Mouse (Mus musculus): ENCODE results near the gene Cilp2. TPM values are rescaled to one million over a fixed set of nuclear protein-coding genes. Genes with fewer than 3 reads are reported as not detected.

Gene Cilp2
- 1.4 TPM in 2 replicates for polyA plus RNA-seq (2016; fragmentation: Nextera tagmentation; extraction: Ambion mirVana)

- Histone ChIP-seq H3K27ac (no peak within 1 kb of the TSS), H3K4me1 (peaks cover 30% of the 10 kb centered on the region), H3K27me3 (replicated peaks) (peaks cover 83% of the 10 kb centered on the region), H3K4me2 (replicated peaks) (peak within 1 kb of the TSS; percentile 50), H3K4me3 (peak within 1 kb of the TSS; percentile 22; the same call in 1 of the 2 replicates), H3K9me3 (no peaks in the 10 kb centered on the region), H3K9ac (no peak within 1 kb of the TSS), H3K36me3 (0 out of 2 replicates have a peak, but pooled peaks cover 3% of the 10 kb centered on the region)
- WGBS = 2% methylated on average over 60 of the region's 60 CpGs
- ATAC-seq (ENCODE audit: low FRiP score, low read depth) = peak; percentile 8; the same call in 1 of the 2 replicates
Measured at GRCm38 (mm10) chr8:69887289-69888243, at the start of gene Cilp2. Gene Cilp2, minus strand, starts transcription at chr8:69887687.

- H3K4me3 ChIP-seq = no peak overlapping the region
- no peak overlapping the region; the same call in 1 of the 2 replicates for H3K9ac ChIP-seq
- peak; percentile 73 for ATAC-seq (ENCODE audit: low FRiP score, low read depth)
- WGBS = 71% methylated on average over 7 of the region's 7 CpGs
- H3K9me3 ChIP-seq = no peaks in the 10 kb centered on the region
- no peaks in the 10 kb centered on the region for H3K27me3 ChIP-seq (replicated peaks)
- H3K4me2 ChIP-seq (replicated peaks) = no peak overlapping the region
- 0 out of 2 replicates have a peak overlapping the region, but pooled peaks have one; percentile 1 for H3K27ac ChIP-seq
- 0 out of 2 replicates have a peak, but pooled peaks cover 2% of the 10 kb centered on the region for H3K4me1 ChIP-seq
- peaks cover 19% of the 10 kb centered on the region for H3K36me3 ChIP-seq
Measured at GRCm38 (mm10) chr8:69936050-69936794, 48.7 kb upstream of the Cilp2 start.

GRCm38 (mm10) chr8:69935431-69935830 lies 47.9 kb upstream of the Cilp2 start:
- Histone ChIP-seq H3K9me3 (no peaks in the 10 kb centered on the region), H3K27ac (no peak overlapping the region), H3K36me3 (peaks cover 19% of the 10 kb centered on the region), H3K27me3 (replicated peaks) (no peaks in the 10 kb centered on the region), H3K4me2 (replicated peaks) (no peak overlapping the region), H3K4me3 (no peak overlapping the region), H3K9ac (no peak overlapping the region), H3K4me1 (0 out of 2 replicates have a peak, but pooled peaks cover 2% of the 10 kb centered on the region)
- ATAC-seq (ENCODE audit: low FRiP score, low read depth) = no peak
- 93% methylated on average over 3 of the region's 3 CpGs for WGBS

GRCm38 (mm10) chr8:69934582-69934981 lies 47.1 kb upstream of the Cilp2 start:
- Histone ChIP-seq H3K4me2 (replicated peaks) (no peak overlapping the region), H3K36me3 (peaks cover 19% of the 10 kb centered on the region), H3K9me3 (no peaks in the 10 kb centered on the region), H3K4me1 (no peaks in the 10 kb centered on the region), H3K9ac (no peak overlapping the region), H3K27ac (no peak overlapping the region), H3K4me3 (no peak overlapping the region), H3K27me3 (replicated peaks) (no peaks in the 10 kb centered on the region)
- 90% methylated on average over 5 of the region's 5 CpGs for WGBS
- ATAC-seq (ENCODE audit: low FRiP score, low read depth) = no peak

- peaks cover 19% of the 10 kb centered on the region for H3K36me3 ChIP-seq
- H3K27me3 ChIP-seq (replicated peaks) = no peaks in the 10 kb centered on the region
- WGBS = 85% methylated on average over 2 of the region's 2 CpGs
- H3K9me3 ChIP-seq = no peaks in the 10 kb centered on the region
- no peak for ATAC-seq (ENCODE audit: low FRiP score, low read depth)
- H3K4me1 ChIP-seq = no peaks in the 10 kb centered on the region
- no peak overlapping the region for H3K4me3 ChIP-seq
- no peak overlapping the region for H3K9ac ChIP-seq
- H3K27ac ChIP-seq = no peak overlapping the region
- H3K4me2 ChIP-seq (replicated peaks) = no peak overlapping the region
Measured at GRCm38 (mm10) chr8:69933811-69934210, 46.3 kb upstream of the Cilp2 start.

- H3K36me3 ChIP-seq = peaks cover 8% of the 10 kb centered on the region; the same call in 1 of the 2 replicates
Measured at GRCm38 (mm10) chr8:69926901-69927300, 39.4 kb upstream of the Cilp2 start.

GRCm38 (mm10) chr8:69923986-69924385 lies 36.5 kb upstream of the Cilp2 start:
- H3K27me3 ChIP-seq (replicated peaks) = no peaks in the 10 kb centered on the region
- H3K27ac ChIP-seq = no peak overlapping the region
- no peaks in the 10 kb centered on the region for H3K9me3 ChIP-seq
- H3K36me3 ChIP-seq = peaks cover 8% of the 10 kb centered on the region; the same call in 1 of the 2 replicates
- H3K4me3 ChIP-seq = no peak overlapping the region
- 83% methylated on average over 1 of the region's 1 CpGs for WGBS
- ATAC-seq (ENCODE audit: low FRiP score, low read depth) = no peak
- H3K9ac ChIP-seq = no peak overlapping the region
- peaks cover 15% of the 10 kb centered on the region for H3K4me1 ChIP-seq
- H3K4me2 ChIP-seq (replicated peaks) = no peak overlapping the region

More at GRCm38 (mm10) chr8:69926901-69927300, 39.4 kb upstream of the Cilp2 start:
- no peak overlapping the region for H3K4me2 ChIP-seq (replicated peaks)
- H3K9ac ChIP-seq = no peak overlapping the region
- no peak overlapping the region for H3K27ac ChIP-seq
- no peaks in the 10 kb centered on the region for H3K4me1 ChIP-seq
- no peak for ATAC-seq (ENCODE audit: low FRiP score, low read depth)
- no peaks in the 10 kb centered on the region for H3K27me3 ChIP-seq (replicated peaks)
- no peak overlapping the region for H3K4me3 ChIP-seq
- H3K9me3 ChIP-seq = no peaks in the 10 kb centered on the region

GRCm38 (mm10) chr8:69921141-69921540 lies 33.7 kb upstream of the Cilp2 start:
- Histone ChIP-seq H3K4me1 (peaks cover 15% of the 10 kb centered on the region), H3K27me3 (replicated peaks) (no peaks in the 10 kb centered on the region), H3K27ac (no peak overlapping the region; the same call in 1 of the 2 replicates), H3K4me3 (no peak overlapping the region), H3K9ac (no peak overlapping the region), H3K9me3 (no peaks in the 10 kb centered on the region), H3K4me2 (replicated peaks) (no peak overlapping the region), H3K36me3 (peaks cover 21% of the 10 kb centered on the region)
- WGBS = 93% methylated on average over 2 of the region's 2 CpGs
- ATAC-seq (ENCODE audit: low FRiP score, low read depth) = no peak

- peaks cover 32% of the 10 kb centered on the region for H3K36me3 ChIP-seq
- peak; percentile 77 for ATAC-seq (ENCODE audit: low FRiP score, low read depth)
- H3K4me2 ChIP-seq (replicated peaks) = peak overlapping the region; percentile 33
- peak overlapping the region; percentile 17; the same call in 1 of the 2 replicates for H3K9ac ChIP-seq
- H3K27me3 ChIP-seq (replicated peaks) = no peaks in the 10 kb centered on the region
- H3K4me1 ChIP-seq = peaks cover 15% of the 10 kb centered on the region
- H3K27ac ChIP-seq = peak overlapping the region; percentile 32; the same call in 1 of the 2 replicates
- WGBS = 49% methylated on average over 11 of the region's 11 CpGs
- H3K4me3 ChIP-seq = no peak overlapping the region
- no peaks in the 10 kb centered on the region for H3K9me3 ChIP-seq
Measured at GRCm38 (mm10) chr8:69919876-69920662, 32.6 kb upstream of the Cilp2 start.

- Histone ChIP-seq H3K36me3 (peaks cover 42% of the 10 kb centered on the region), H3K27ac (no peak overlapping the region), H3K4me2 (replicated peaks) (no peak overlapping the region), H3K9ac (no peak overlapping the region), H3K4me3 (no peak overlapping the region), H3K9me3 (no peaks in the 10 kb centered on the region), H3K4me1 (peaks cover 15% of the 10 kb centered on the region), H3K27me3 (replicated peaks) (no peaks in the 10 kb centered on the region)
- ATAC-seq (ENCODE audit: low FRiP score, low read depth) = peak; percentile 34
- 74% methylated on average over 1 of the region's 1 CpGs for WGBS
Measured at GRCm38 (mm10) chr8:69919010-69919409, 31.5 kb upstream of the Cilp2 start.

- peaks cover 43% of the 10 kb centered on the region for H3K36me3 ChIP-seq
- H3K27me3 ChIP-seq (replicated peaks) = no peaks in the 10 kb centered on the region
- ATAC-seq (ENCODE audit: low FRiP score, low read depth) = no peak; the same call in 1 of the 2 replicates
- H3K27ac ChIP-seq = no peak overlapping the region
- H3K9ac ChIP-seq = no peak overlapping the region
- no peak overlapping the region for H3K4me2 ChIP-seq (replicated peaks)
- no peaks in the 10 kb centered on the region for H3K9me3 ChIP-seq
- peaks cover 15% of the 10 kb centered on the region for H3K4me1 ChIP-seq
- no peak overlapping the region for H3K4me3 ChIP-seq
Measured at GRCm38 (mm10) chr8:69918506-69918905, 31.0 kb upstream of the Cilp2 start.

Measured in neural tube, embryonic 12.5 days (tissue).